Mouse (Mus musculus) cerebellum, adult 18-20 months (tissue): ENCODE measurements at regions not wholly inside any gene's neighbourhood (a gene's known extent, or its start where the extent isn't known, plus 50 kb on each side); places are given as distances from the start of the nearest gene placed in this dataset.
A peak's percentile ranks its signal among the peaks of the same experiment; 100 is the strongest.
"Not testable (repeated sequence)": the region's sequence is repeated elsewhere in the genome, so short reads cannot be mapped to it uniquely, and the experiment has no call there.

Experiments
- DNase-seq, 2 experiments: peaks; one replicate each; pipeline ENCODE4 v3.0.0; 2021

- DNase-seq: no peak
Observed at GRCm38 (mm10) chr3:50643068-50643467, 199.7 kb upstream of the Slc7a11 start.

- no peak for DNase-seq
Observed at GRCm38 (mm10) chr3:50639907-50640323, 196.5 kb upstream of the Slc7a11 start.

- DNase-seq: no peak
Observed at GRCm38 (mm10) chr3:50634457-50635075, 191.2 kb upstream of the Slc7a11 start.

- no peak for DNase-seq
Observed at GRCm38 (mm10) chr3:50631286-50631685, 187.9 kb upstream of the Slc7a11 start.

GRCm38 (mm10) chr3:50628092-50628696, 184.8 kb upstream of the Slc7a11 start:
- DNase-seq: no peak

GRCm38 (mm10) chr3:50621176-50621575, 177.8 kb upstream of the Slc7a11 start:
- not testable (repeated sequence) for DNase-seq

- DNase-seq: no peak
Observed at GRCm38 (mm10) chr3:50619061-50619460, 175.6 kb upstream of the Slc7a11 start.

- DNase-seq: no peak
Observed at GRCm38 (mm10) chr3:50615384-50616285, 172.2 kb upstream of the Slc7a11 start.

GRCm38 (mm10) chr3:50613011-50613410, 169.6 kb upstream of the Slc7a11 start:
- no peak for DNase-seq

- DNase-seq: no peak
Observed at GRCm38 (mm10) chr3:50609341-50610012, 166.1 kb upstream of the Slc7a11 start.

GRCm38 (mm10) chr3:50607736-50608135, 164.3 kb upstream of the Slc7a11 start:
- peak in 1 of 2 experiments; percentile 8 for DNase-seq

- DNase-seq: peak; percentile 57 to 67
Observed at GRCm38 (mm10) chr3:50606986-50607385, 163.6 kb upstream of the Slc7a11 start.

GRCm38 (mm10) chr3:50605750-50606149, 162.3 kb upstream of the Slc7a11 start:
- no peak for DNase-seq

GRCm38 (mm10) chr3:50603182-50603581, 159.8 kb upstream of the Slc7a11 start:
- DNase-seq: no peak

GRCm38 (mm10) chr3:50595732-50596131, 152.3 kb upstream of the Slc7a11 start:
- no peak for DNase-seq

GRCm38 (mm10) chr3:50584323-50584722, 140.9 kb upstream of the Slc7a11 start:
- DNase-seq: no peak

- no peak for DNase-seq
Observed at GRCm38 (mm10) chr3:50583475-50583874, 140.1 kb upstream of the Slc7a11 start.

- no peak for DNase-seq
Observed at GRCm38 (mm10) chr3:50574388-50574787, 131.0 kb upstream of the Slc7a11 start.

GRCm38 (mm10) chr3:50570027-50570426, 126.6 kb upstream of the Slc7a11 start:
- DNase-seq: no peak

GRCm38 (mm10) chr3:50569565-50569964, 126.2 kb upstream of the Slc7a11 start:
- no peak for DNase-seq

GRCm38 (mm10) chr3:50554150-50554549, 110.7 kb upstream of the Slc7a11 start:
- no peak for DNase-seq

- DNase-seq: no peak
Observed at GRCm38 (mm10) chr3:50548568-50548967, 105.2 kb upstream of the Slc7a11 start.

GRCm38 (mm10) chr3:50530654-50531053, 87.2 kb upstream of the Slc7a11 start:
- DNase-seq: no peak
